Mouse (Mus musculus): ENCODE results near the gene Foxred2. TPM values are rescaled to one million over a fixed set of nuclear protein-coding genes. Genes with fewer than 3 reads are reported as not detected.
A peak's percentile ranks its signal among the peaks of the same experiment; 100 is the strongest.

Foxred2 gene
- total RNA-seq, 2 experiments from 2014 or later = 11.8 to 12.0 TPM

GRCm38 (mm10) chr15:77923267-77924035, 33.1 kb downstream of the Foxred2 start:
- no peak for DNase-seq (ENCODE audit: low spot score in 2 of 2)
- intact Hi-C loops (cut with DNase I) = no loop called here

- intact Hi-C loops (cut with DNase I) = no loop called here
- DNase-seq (ENCODE audit: low spot score in 2 of 2) = no peak
Measured at GRCm38 (mm10) chr15:77922710-77923109, 33.8 kb downstream of the Foxred2 start.

DNA sequence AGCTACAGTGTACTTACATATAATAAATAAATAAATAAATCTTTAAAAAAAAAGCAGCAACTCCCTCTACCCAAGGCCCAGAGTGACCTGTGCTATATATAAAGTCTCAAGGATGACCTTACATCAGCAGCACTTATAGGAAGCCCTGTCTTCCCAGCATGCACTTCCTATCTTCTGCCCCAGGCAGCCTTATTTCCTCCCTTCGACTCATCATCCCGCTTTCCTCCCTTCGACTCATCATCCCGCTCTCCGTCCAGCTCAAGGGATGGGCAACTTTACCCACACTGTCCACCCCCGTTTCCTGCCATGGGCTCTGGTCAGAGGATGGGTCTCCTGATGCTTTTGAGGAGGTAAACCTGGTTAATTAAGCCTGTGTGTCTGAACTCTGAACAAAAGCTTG, 34.9 kb downstream of the Foxred2 start:
- intact Hi-C loops (cut with DNase I) = no loop called here

GRCm38 (mm10) chr15:77920511-77921462, 35.7 kb downstream of the Foxred2 start:
- intact Hi-C loops (cut with DNase I) = no loop called here
- DNase-seq (ENCODE audit: low spot score in 2 of 2) = no peak

More for the DNA sequence above, 34.9 kb downstream of the Foxred2 start:
- no peak for DNase-seq (ENCODE audit: low spot score in 2 of 2)

DNA sequence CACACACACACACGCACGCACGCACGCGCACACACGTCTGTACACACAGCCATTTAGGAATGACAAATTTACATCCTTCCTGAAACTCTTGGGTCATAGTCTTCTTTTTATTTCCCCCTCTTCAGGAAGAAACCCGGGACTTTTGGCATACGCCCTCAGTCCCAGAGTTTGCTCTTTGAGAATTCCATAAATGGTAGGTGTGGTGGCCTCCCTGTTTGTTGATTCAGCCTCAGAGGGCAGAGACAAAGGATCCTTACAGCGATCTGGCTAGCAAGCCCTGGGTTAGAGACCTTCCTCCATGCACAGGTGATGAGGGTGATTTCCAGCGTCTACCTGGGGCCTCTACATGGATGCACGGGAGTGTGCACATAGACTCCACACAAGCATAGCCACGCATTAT, 37.1 kb downstream of the Foxred2 start:
- no peak for DNase-seq (ENCODE audit: low spot score in 2 of 2)
- intact Hi-C loops (cut with DNase I) = loop anchor here (2.0 to 5.0 kb wide), 2 partner anchors 39 to 157 kb away; no protein-coding TSS in a partner anchor

DNA sequence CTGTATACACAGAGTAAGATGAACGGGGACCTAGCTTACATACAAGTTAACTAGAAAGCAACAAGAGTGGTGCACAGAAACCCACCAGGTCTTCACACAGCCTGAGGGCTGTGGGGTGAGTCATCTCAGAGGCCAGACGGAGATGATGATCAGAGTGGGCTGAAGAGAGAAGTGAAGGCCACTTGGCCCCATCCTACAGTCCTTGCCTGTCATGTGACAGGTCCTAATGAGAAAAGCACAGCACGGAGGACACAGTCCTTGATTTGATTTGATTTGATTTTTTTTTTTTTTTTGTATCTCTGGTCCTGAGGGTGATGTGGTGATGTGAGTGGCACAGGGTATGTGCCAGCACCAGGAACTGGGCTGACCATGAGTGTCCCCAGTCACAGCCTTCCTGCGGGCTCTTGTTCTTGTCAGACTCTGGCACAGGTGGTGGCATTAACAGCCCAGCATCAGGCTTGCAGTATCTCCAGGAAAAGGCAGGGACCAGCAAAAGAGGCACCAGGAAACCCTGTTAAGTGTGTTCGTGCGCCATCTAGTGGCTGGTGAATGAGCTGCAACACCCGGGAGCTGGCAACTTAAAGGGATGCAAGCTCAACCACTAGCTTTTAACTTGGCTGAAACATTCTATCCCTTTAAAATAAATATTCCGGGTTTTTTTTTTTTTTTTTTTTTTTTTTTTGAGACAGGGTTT, 39.5 kb downstream of the Foxred2 start:
- peak; percentile 91 to 96 for DNase-seq (ENCODE audit: low spot score in 2 of 2)
- intact Hi-C loops (cut with DNase I) = loop anchor here (1.0 to 5.0 kb wide), 2 partner anchors 142 to 155 kb away; no protein-coding TSS in a partner anchor

GRCm38 (mm10) chr15:77915287-77915686, 41.2 kb downstream of the Foxred2 start:
- intact Hi-C loops (cut with DNase I) = loop anchor here (5.0 kb wide), 1 partner anchor 153 kb away; no protein-coding TSS in a partner anchor
- DNase-seq (ENCODE audit: low spot score in 2 of 2) = no peak

GRCm38 (mm10) chr15:77914507-77914906, 42.0 kb downstream of the Foxred2 start:
- intact Hi-C loops (cut with DNase I) = loop anchor here (5.0 kb wide), 2 partner anchors 52 to 67 kb away; no protein-coding TSS in a partner anchor
- no peak for DNase-seq (ENCODE audit: low spot score in 2 of 2)

GRCm38 (mm10) chr15:77913054-77913453, 43.5 kb downstream of the Foxred2 start:
- intact Hi-C loops (cut with DNase I) = loop anchor here (5.0 kb wide), 2 partner anchors 51 to 66 kb away; no protein-coding TSS in a partner anchor

GRCm38 (mm10) chr15:77912585-77912984, 43.9 kb downstream of the Foxred2 start:
- intact Hi-C loops (cut with DNase I) = loop anchor here (5.0 kb wide), 2 partner anchors 50 to 65 kb away; no protein-coding TSS in a partner anchor

More at GRCm38 (mm10) chr15:77913054-77913453, 43.5 kb downstream of the Foxred2 start:
- DNase-seq (ENCODE audit: low spot score in 2 of 2) = no peak

GRCm38 (mm10) chr15:77912048-77912447, 44.5 kb downstream of the Foxred2 start:
- no peak for DNase-seq (ENCODE audit: low spot score in 2 of 2)
- intact Hi-C loops (cut with DNase I) = loop anchor here (5.0 kb wide), 2 partner anchors 50 to 65 kb away; no protein-coding TSS in a partner anchor

More at GRCm38 (mm10) chr15:77912585-77912984, 43.9 kb downstream of the Foxred2 start:
- no peak for DNase-seq (ENCODE audit: low spot score in 2 of 2)

DNA sequence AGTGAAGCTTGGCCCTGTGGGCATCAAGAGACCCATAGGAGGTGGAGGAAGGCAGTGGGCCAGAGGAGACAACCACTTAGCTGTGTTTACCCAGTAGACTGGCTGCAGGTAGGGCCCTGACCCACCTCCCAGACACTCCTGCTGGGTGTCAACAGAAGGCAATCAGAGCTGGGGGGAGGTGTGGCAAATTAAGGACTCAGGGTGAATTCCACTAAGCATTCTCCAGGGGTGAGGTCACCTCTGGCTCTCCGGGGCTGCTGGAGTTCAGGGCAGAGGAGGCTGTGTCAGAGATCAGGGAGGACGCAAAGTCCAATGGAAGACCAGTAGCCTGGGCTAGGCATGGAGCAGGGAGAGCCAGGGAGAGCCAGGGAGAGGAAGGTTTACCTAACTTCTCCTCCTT, 45.5 kb downstream of the Foxred2 start:
- DNase-seq (ENCODE audit: low spot score in 2 of 2) = no peak
- intact Hi-C loops (cut with DNase I) = loop anchor here (5.0 kb wide), 2 partner anchors 49 to 64 kb away; no protein-coding TSS in a partner anchor

DNA sequence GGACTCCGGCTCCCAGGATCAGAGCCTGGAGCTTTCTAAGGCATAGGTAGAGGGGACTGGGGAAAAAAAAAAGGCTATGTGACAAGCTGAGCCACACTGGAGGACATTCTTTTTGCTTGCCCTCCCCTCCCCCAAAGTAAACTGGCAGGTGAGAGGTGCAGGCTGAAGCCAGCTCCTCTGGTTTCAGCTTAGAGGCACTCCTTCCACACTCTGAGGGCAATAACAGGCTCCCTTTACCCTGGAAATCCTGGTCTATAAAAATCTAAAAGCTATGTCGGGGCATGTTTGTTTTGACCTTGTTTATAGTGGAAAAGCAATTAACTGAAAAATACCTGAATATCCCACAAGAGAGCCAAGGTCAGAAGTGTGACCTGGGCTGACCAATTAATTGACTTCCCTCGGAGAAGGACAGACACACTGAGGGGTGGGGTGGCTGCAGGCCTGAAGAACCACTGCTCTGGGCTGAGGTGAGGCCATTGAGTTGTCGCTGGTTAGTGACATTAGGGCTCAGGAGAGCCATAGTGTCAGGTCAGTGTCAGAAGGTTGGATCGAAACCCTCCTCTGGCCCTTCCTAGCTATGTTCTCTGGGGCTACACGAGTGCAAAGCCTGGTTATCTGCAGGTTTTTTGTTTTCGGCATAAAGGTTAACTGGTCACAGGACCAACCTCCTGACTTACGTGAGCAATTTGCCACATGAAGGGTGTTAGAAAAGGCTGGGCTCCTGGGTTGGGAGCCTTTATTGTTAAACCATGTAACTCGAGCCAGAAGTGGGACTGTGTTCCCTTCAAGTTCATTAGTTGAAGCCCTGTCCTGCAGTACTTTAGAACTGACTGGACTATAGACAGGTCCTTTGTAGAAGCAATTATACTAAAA, 48.6 kb downstream of the Foxred2 start:
- no peak for DNase-seq (ENCODE audit: low spot score in 2 of 2)
- intact Hi-C loops (cut with DNase I) = loop anchor here (10.0 kb wide), 1 partner anchor 313 kb away; the partner anchor contains the start of genes Apol10b and Gm36245

DNA sequence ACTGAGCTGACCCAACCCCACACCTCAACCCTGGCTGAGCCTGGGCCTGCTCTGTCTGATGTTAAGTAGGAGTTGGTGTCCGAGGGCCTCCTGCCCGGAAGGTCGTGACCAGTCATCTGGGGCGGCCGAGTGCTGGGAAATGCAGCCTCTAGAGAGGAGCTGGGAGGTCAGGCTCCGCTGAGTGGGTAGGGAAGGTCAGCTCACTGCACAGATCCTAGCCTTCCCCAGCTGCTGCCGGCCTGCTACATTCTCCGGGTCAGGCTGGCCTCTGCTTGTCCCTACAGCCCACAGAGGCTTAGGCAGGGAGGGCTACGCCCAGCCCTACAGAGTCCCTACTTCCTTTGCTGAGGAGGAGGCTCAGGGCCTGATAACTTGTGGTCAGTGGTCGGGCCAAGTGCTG, 50.0 kb downstream of the Foxred2 start:
- DNase-seq (ENCODE audit: low spot score in 2 of 2) = no peak
- intact Hi-C loops (cut with DNase I) = loop anchor here (10.0 kb wide), 1 partner anchor 312 kb away; the partner anchor contains the start of genes Apol10b and Gm36245

DNA sequence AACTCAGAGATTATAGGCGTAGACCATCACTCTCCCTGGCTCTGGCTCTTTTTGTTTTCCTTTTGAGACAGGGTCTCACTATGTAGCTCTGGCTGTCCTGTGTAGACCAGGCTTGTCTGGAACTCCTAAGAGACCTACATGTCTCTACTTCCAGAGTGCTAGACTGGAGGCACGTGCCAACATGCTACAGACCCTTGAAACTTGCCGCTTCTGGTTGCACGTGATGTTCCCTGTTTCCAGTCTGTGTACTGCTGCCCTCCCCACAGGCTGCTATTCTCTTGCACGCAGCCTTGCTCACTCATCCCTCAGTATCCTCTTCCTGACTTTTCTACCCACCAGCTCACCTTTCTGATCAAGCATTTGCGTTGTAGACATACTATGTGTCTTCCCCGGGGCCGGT, 50.4 kb downstream of the Foxred2 start:
- intact Hi-C loops (cut with DNase I) = loop anchor here (10.0 kb wide), 1 partner anchor 311 kb away; the partner anchor contains the start of genes Apol10b and Gm36245
- no peak for DNase-seq (ENCODE audit: low spot score in 2 of 2)

- intact Hi-C loops (cut with DNase I) = loop anchor here (10.0 kb wide), 1 partner anchor 311 kb away; the partner anchor contains the start of genes Apol10b and Gm36245
- DNase-seq (ENCODE audit: low spot score in 2 of 2) = no peak
Measured at GRCm38 (mm10) chr15:77905275-77905970, 51.1 kb downstream of the Foxred2 start.

GRCm38 (mm10) chr15:77904363-77904892, 52.1 kb downstream of the Foxred2 start:
- no peak for DNase-seq (ENCODE audit: low spot score in 2 of 2)
- intact Hi-C loops (cut with DNase I) = loop anchor here (10.0 kb wide), 1 partner anchor 310 kb away; the partner anchor contains the start of genes Apol10b and Gm36245
